Mouse (Mus musculus): Measurements from ENCODE around the gene Gpr83. TPM values are rescaled to one million over a fixed set of nuclear protein-coding genes. Genes with fewer than 3 reads are reported as not detected.

Gpr83 gene
- polyA plus RNA-seq, 1 experiment, result not detected

- TF ChIP-seq POLR2A (IDR thresholded peaks at IDR 0.05; ENCODE audit: low read depth, low read length), result no peak
- TF ChIP-seq CTCF (IDR thresholded peaks at IDR 0.05; ENCODE audit: borderline replicate concordance, insufficient read depth, low read length), result no peak
- Histone ChIP-seq H3K27ac (ENCODE audit: insufficient read depth, low read length) (no peak overlapping the region), H3K4me1 (ENCODE audit: control insufficient read depth, insufficient read depth, low read length) (peaks cover 6% of the 10 kb centered on the region; the same call in 1 of the 2 replicates), H3K4me3 (ENCODE audit: insufficient read depth, low read length) (no peak overlapping the region)
Observed at GRCm38 (mm10) chr9:14901757-14902156, 41.7 kb downstream of the Gpr83 start.

DNA sequence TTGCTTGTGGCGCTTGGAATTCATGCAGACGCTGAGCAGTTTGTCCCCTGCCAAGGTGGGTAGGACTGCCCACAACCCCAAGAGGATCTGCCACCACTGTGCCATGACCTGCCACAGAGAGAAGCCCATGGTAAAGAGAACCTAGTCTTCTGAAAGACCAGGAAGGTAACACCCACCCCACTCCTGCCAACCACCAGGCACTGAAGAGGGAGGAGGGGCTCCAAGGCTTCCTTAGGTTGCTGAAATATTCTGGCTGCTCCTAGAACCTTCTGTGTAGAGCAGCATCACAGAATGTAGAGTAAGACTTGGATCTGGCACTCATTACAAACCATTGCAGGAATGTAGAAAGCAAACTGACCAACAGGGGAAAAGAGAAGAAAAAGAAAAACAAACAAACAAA is 42.4 kb downstream of the Gpr83 start:
- Histone ChIP-seq H3K27ac (ENCODE audit: insufficient read depth, low read length) (no peak overlapping the region), H3K4me1 (ENCODE audit: control insufficient read depth, insufficient read depth, low read length) (peaks cover 6% of the 10 kb centered on the region; the same call in 1 of the 2 replicates), H3K4me3 (ENCODE audit: insufficient read depth, low read length) (no peak overlapping the region)
- TF ChIP-seq CTCF (IDR thresholded peaks at IDR 0.05; ENCODE audit: borderline replicate concordance, insufficient read depth, low read length) (no peak), POLR2A (IDR thresholded peaks at IDR 0.05; ENCODE audit: low read depth, low read length) (no peak)

GRCm38 (mm10) chr9:14903006-14903405 is 43.0 kb downstream of the Gpr83 start:
- no peak for TF ChIP-seq CTCF (IDR thresholded peaks at IDR 0.05; ENCODE audit: borderline replicate concordance, insufficient read depth, low read length)
- no peak for TF ChIP-seq POLR2A (IDR thresholded peaks at IDR 0.05; ENCODE audit: low read depth, low read length)
- H3K27ac ChIP-seq (ENCODE audit: insufficient read depth, low read length), result no peak overlapping the region
- H3K4me1 ChIP-seq (ENCODE audit: control insufficient read depth, insufficient read depth, low read length), result peaks cover 6% of the 10 kb centered on the region; the same call in 1 of the 2 replicates
- H3K4me3 ChIP-seq (ENCODE audit: insufficient read depth, low read length), result no peak overlapping the region

DNA sequence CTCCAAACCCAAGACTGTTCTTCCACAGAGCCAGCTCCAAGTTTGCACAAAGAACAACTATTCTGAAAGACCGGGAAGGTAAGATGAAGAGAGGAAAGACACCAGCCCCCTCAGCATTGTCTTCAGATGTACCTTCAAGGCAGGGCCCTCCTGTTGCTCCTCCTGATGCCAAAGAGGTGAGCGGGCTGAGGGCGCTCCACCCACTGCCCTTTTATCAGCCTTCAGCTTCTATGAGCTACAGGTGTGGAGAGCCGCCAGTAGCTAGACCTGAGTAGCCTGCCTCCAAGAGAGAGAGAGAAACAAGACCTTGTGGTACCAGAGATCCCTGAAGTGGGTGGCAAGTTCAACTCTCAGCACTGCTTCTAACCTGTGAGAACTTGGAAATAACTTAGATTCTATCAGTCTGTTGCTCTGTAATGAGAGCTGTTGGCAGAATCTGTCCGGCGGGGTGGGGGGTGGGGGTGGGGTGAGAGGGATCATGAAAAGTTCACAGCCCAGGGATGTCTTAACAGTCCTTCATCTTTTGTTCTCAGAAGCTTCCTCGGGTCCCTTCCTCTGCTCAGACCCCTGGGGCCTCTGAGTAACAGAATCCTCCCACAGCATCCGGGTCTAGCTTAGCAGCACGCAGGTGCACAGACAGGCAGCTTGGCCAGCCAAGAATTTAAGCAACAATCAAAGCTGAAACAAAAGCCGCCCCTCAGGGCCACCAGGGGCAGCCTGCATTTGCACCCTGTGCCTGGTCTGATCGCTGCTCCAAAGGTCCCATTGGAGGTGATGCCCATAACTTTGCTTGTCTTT is 43.8 kb downstream of the Gpr83 start, which contains the start of gene Izumo1r:
Gene Izumo1r, minus strand, starts transcription at position 369 of the 798 bp plus-strand sequence.
- TF ChIP-seq POLR2A (IDR thresholded peaks at IDR 0.05; ENCODE audit: low read depth, low read length), result no peak
- no peak for TF ChIP-seq CTCF (IDR thresholded peaks at IDR 0.05; ENCODE audit: borderline replicate concordance, insufficient read depth, low read length)

DNA sequence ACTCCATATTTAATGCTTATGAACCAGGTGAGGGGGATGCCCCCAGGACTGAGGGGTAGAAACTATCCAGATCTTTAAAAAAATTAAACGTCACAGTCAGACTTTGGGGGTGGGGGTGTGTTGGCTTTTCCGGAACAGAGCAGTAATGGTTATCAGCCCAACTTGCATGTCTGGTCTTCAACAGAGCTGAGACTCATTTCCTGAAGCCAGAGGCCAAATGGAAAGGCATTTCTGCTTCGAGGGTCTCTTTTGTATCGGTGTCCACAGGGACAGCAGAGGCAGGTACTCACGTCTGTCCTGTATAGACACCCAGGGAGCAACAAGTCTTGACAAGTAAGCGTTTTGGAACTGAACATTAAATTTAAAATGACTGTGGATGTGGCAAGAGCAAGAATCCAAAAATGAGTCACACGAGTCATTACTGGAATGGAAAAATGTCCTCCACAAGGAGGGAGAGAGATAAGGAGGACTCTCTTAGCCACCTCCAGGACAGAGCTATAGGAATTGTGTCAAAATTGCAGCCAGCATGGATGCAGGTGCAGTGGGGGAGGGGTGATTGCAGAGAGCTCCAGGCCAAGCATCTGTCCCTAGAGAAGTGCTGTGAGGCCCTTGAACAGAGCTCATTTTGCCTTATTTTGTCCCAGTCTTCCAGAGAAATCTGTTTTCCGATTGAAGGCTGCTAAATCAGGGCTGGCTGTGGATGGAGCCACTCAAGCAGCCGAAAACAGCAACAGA is 44.9 kb downstream of the Gpr83 start:
- no peak for TF ChIP-seq POLR2A (IDR thresholded peaks at IDR 0.05; ENCODE audit: low read depth, low read length)
- H3K27ac ChIP-seq (ENCODE audit: insufficient read depth, low read length), result no peak overlapping the region

More for the DNA sequence above, 43.8 kb downstream of the Gpr83 start, which contains the start of gene Izumo1r:
- Histone ChIP-seq H3K4me1 (ENCODE audit: control insufficient read depth, insufficient read depth, low read length) (peaks cover 6% of the 10 kb centered on the region; the same call in 1 of the 2 replicates), H3K27ac (ENCODE audit: insufficient read depth, low read length) (no peak within 1 kb of the TSS), H3K4me3 (ENCODE audit: insufficient read depth, low read length) (no peak within 1 kb of the TSS)

DNA sequence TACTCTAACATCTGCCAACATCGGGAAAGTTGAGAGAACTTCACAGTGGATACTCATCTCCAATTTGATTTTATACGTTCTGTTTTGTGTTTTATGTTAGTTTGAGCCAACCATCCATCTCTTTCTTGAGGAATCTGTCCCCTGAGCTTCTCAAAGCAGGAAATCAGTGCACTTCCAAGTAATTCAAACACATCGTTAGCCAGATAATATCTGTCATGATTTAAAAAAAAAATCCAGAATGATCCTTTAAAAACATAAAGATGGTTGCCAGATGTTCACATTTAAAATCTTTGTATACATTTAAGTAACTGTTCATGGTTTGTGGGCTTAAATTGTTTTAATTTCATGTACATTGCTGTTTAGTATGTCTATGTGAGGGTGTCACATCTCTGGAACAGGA is 45.9 kb downstream of the Gpr83 start:
- H3K4me1 ChIP-seq (ENCODE audit: control insufficient read depth, insufficient read depth, low read length), result peaks cover 6% of the 10 kb centered on the region; the same call in 1 of the 2 replicates
- no peak overlapping the region for H3K4me3 ChIP-seq (ENCODE audit: insufficient read depth, low read length)
- no peak overlapping the region for H3K27ac ChIP-seq (ENCODE audit: insufficient read depth, low read length)
- TF ChIP-seq CTCF (IDR thresholded peaks at IDR 0.05; ENCODE audit: borderline replicate concordance, insufficient read depth, low read length) (no peak), POLR2A (IDR thresholded peaks at IDR 0.05; ENCODE audit: low read depth, low read length) (no peak)

More for the DNA sequence above, 44.9 kb downstream of the Gpr83 start:
- peaks cover 6% of the 10 kb centered on the region; the same call in 1 of the 2 replicates for H3K4me1 ChIP-seq (ENCODE audit: control insufficient read depth, insufficient read depth, low read length)
- H3K4me3 ChIP-seq (ENCODE audit: insufficient read depth, low read length), result no peak overlapping the region

- Histone ChIP-seq H3K27ac (ENCODE audit: insufficient read depth, low read length) (no peak overlapping the region), H3K4me1 (ENCODE audit: control insufficient read depth, insufficient read depth, low read length) (peaks cover 6% of the 10 kb centered on the region; the same call in 1 of the 2 replicates), H3K4me3 (ENCODE audit: insufficient read depth, low read length) (no peak overlapping the region)
- no peak for TF ChIP-seq CTCF (IDR thresholded peaks at IDR 0.05; ENCODE audit: borderline replicate concordance, insufficient read depth, low read length)
- no peak for TF ChIP-seq POLR2A (IDR thresholded peaks at IDR 0.05; ENCODE audit: low read depth, low read length)
Observed at GRCm38 (mm10) chr9:14907816-14908415, 47.9 kb downstream of the Gpr83 start.

DNA sequence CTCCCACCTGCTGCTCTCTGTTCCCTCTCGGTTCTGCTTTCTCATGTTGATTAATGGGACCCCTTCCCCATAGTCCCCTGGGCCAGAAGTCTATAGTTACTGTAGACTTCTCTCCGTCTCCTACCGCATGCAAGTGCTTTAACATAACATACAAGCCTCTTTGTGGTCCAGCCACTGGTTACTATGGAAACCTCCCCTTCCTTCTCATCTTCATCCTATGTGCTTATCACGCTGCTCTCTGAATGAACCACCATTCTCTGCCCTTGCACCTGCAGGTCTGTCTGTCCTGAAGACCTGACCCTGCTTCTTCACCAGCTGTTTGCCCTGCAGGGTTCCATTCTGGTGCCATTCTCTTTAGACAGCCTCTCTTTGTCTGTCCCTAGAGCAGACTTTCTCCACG is 50.0 kb downstream of the Gpr83 start:
- no peak overlapping the region for H3K27ac ChIP-seq (ENCODE audit: insufficient read depth, low read length)
- no peak for TF ChIP-seq CTCF (IDR thresholded peaks at IDR 0.05; ENCODE audit: borderline replicate concordance, insufficient read depth, low read length)
- no peak for TF ChIP-seq POLR2A (IDR thresholded peaks at IDR 0.05; ENCODE audit: low read depth, low read length)
- H3K4me1 ChIP-seq (ENCODE audit: control insufficient read depth, insufficient read depth, low read length), result 0 out of 2 replicates have a peak, but pooled peaks cover 3% of the 10 kb centered on the region
- no peak overlapping the region for H3K4me3 ChIP-seq (ENCODE audit: insufficient read depth, low read length)

- TF ChIP-seq POLR2A (IDR thresholded peaks at IDR 0.05; ENCODE audit: low read depth, low read length) (no peak), CTCF (IDR thresholded peaks at IDR 0.05; ENCODE audit: borderline replicate concordance, insufficient read depth, low read length) (no peak)
- Histone ChIP-seq H3K27ac (ENCODE audit: insufficient read depth, low read length) (no peak overlapping the region), H3K4me1 (ENCODE audit: control insufficient read depth, insufficient read depth, low read length) (no peaks in the 10 kb centered on the region), H3K4me3 (ENCODE audit: insufficient read depth, low read length) (no peak overlapping the region)
Observed at GRCm38 (mm10) chr9:14912037-14912436, 52.0 kb downstream of the Gpr83 start.
